In the genomic region with DNA sequence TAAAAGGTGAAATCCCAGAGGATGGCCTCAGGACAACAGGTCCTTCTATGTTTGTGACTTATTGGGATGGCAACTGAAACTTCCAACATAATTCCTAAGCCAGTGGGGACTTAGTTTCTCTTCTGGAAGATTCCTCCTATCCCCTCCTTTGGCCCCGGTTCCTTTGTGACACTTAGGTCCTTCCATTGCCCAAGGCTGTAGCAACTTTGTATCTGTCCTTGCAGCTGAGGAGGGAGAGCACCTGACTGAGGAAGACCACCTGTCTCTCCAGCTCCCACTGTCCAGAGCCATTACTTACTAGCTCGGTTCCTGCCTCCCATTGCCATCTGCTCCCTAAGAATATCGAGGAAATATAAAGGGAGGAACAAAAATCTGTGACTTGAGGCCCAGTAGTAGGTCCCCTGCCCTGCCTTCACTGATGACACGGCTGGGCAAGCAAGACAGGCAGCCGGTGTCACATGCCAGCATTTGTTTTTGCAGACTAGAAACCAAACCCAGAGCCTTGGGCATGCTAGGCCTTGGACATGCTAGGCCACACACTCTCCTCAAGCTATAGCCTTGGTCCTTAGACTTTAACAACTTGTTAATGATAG, we compare ENCODE assay signal across 11 mouse cellular contexts.
A peak's percentile ranks its signal among the peaks of the same experiment; 100 is the strongest.
DNase-seq lines count a peak whose midpoint lies in the region; ATAC-seq and TF ChIP-seq lines count a peak whose summit lies in the region.
"Had no signal": no experiment of that assay in that cellular context is flagged by ENCODE, and none has a peak within 500 bp of the region (broad histone marks: within the 10 kb centered on the region; RNA-seq: fewer than 3 reads in every experiment).

No protein-coding gene starts in this region.

- WGBS in heart, adult 2 months, result 44% methylated on average over 5 of the region's 5 CpGs
- 79% methylated on average over 5 of the region's 5 CpGs for WGBS in intestine, embryonic 16.5 days

- peak overlapping the region; percentile 15 for H3K9ac ChIP-seq in heart, adult 2 months (ENCODE audit: low read depth, low read length)
- H3K9ac ChIP-seq in intestine, embryonic 16.5 days (ENCODE audit: low read depth, low read length), result no peak overlapping the region

- peaks cover 60% of the 10 kb centered on the region for H3K4me1 ChIP-seq in heart, adult 2 months (ENCODE audit: control insufficient read depth, insufficient read depth, low read length)
- peaks cover 49% of the 10 kb centered on the region for H3K4me1 ChIP-seq in brown adipose tissue, adult 24 weeks (ENCODE audit: control insufficient read depth, insufficient read depth, insufficient read length, low read length)
- peaks cover 42% of the 10 kb centered on the region for H3K4me1 ChIP-seq in intestine, embryonic 16.5 days (ENCODE audit: control insufficient read depth, insufficient read depth, low read length)

- intact Hi-C loops in heart, adult 2 months (cut with DNase I), result no loop called here

- H3K4me2 ChIP-seq in intestine, embryonic 16.5 days (ENCODE audit: low read depth, low read length), result no peak overlapping the region

- no peak for DNase-seq in heart, adult 2 months
- no peak for DNase-seq in heart, adult 9 months (ENCODE audit: low spot score in 2 of 2)
- DNase-seq in layer of hippocampus, adult 2 months (ENCODE audit: low spot score in 2 of 2), result no peak
- no peak for DNase-seq in layer of hippocampus, postnatal 25 days (ENCODE audit: extremely low spot score in 1 of 2, low spot score in 1 of 2)
- no peak for DNase-seq in frontal cortex, postnatal 10 days (ENCODE audit: low spot score in 2 of 2)
- DNase-seq in urinary bladder, adult 18-20 months (ENCODE audit: low spot score in 2 of 2), result no peak
- DNase-seq: cerebellum, adult 9-10 months; right cerebral cortex, postnatal 14 days had no signal

- TF ChIP-seq CTCF in heart, adult 2 months (IDR thresholded peaks at IDR 0.05), result no peak
- no peak for TF ChIP-seq CTCF in layer of hippocampus, adult 2 months (conservative IDR thresholded peaks at IDR 0.05)

- no peak for TF ChIP-seq POLR2A in heart, adult 2 months (IDR thresholded peaks at IDR 0.05; ENCODE audit: insufficient read depth, low read depth, low read length)

- H3K27me3 ChIP-seq in heart, adult 2 months (ENCODE audit: control insufficient read depth, insufficient read depth, low read length), result no peaks in the 10 kb centered on the region
- no peaks in the 10 kb centered on the region for H3K27me3 ChIP-seq in intestine, embryonic 16.5 days (replicated peaks; ENCODE audit: control insufficient read depth, insufficient read depth, low read length)
- H3K27me3 ChIP-seq: Patski had no signal

- H3K4me3 ChIP-seq in heart, adult 2 months, result no peak overlapping the region
- H3K4me3 ChIP-seq in layer of hippocampus, adult 2 months, result no peak overlapping the region
- H3K4me3 ChIP-seq in brown adipose tissue, adult 24 weeks (ENCODE audit: insufficient read depth, low read depth, low read length), result no peak overlapping the region
- no peak overlapping the region for H3K4me3 ChIP-seq in intestine, embryonic 16.5 days (ENCODE audit: low read length)

- 0 out of 2 replicates have a peak, but pooled peaks have one; percentile 4 for TF ChIP-seq EP300 in heart, adult 2 months (IDR thresholded peaks at IDR 0.05; ENCODE audit: insufficient read depth, low read depth, low read length)

- no peak for ATAC-seq in intestine, embryonic 16.5 days
- ATAC-seq: Patski had no signal

- peaks cover 52% of the 10 kb centered on the region for H3K36me3 ChIP-seq in heart, adult 2 months (ENCODE audit: control insufficient read depth, insufficient read depth, low read length)
- no peaks in the 10 kb centered on the region for H3K36me3 ChIP-seq in intestine, embryonic 16.5 days (ENCODE audit: control insufficient read depth, insufficient read depth, low read length)

- H3K27ac ChIP-seq in heart, adult 2 months, result peak overlapping the region; percentile 93
- H3K27ac ChIP-seq in layer of hippocampus, adult 2 months, result peak overlapping the region; percentile 67; the same call in 1 of the 2 replicates
- peak overlapping the region; percentile 86 for H3K27ac ChIP-seq in brown adipose tissue, adult 24 weeks (replicated peaks; ENCODE audit: low read depth, low read length)
- H3K27ac ChIP-seq in intestine, embryonic 16.5 days (ENCODE audit: low read length), result peak overlapping the region; percentile 94

- no peaks in the 10 kb centered on the region for H3K79me2 ChIP-seq in heart, adult 2 months (replicated peaks; ENCODE audit: control insufficient read depth, insufficient read depth, low read length)

- H3K9me3 ChIP-seq in intestine, embryonic 16.5 days (ENCODE audit: control insufficient read depth, low read length), result no peaks in the 10 kb centered on the region
